Mouse (Mus musculus) frontal cortex, adult (tissue): ENCODE data around the gene Rps6kl1.

Source experiments
- ATAC-seq: cut with Nextera tagmentation; 2 replicates; pipeline ENCODE4 v1.9.2; 2017; ENCODE audit warnings: mild to moderate bottlenecking, moderate library complexity, mixed read lengths; ENCODE audit not compliant: low TSS enrichment

Rps6kl1 gene

GRCm38 (mm10) chr12:85141096-85141495, 10.0 kb downstream of the Rps6kl1 start:
- no peak for ATAC-seq

GRCm38 (mm10) chr12:85140036-85140701, 10.9 kb downstream of the Rps6kl1 start:
- no peak for ATAC-seq

GRCm38 (mm10) chr12:85136627-85137026, 14.4 kb downstream of the Rps6kl1 start:
- 0 out of 2 replicates have a peak, but pooled peaks have one; percentile 8 for ATAC-seq

GRCm38 (mm10) chr12:85135513-85136470, 15.3 kb downstream of the Rps6kl1 start:
- peak; percentile 59 for ATAC-seq

GRCm38 (mm10) chr12:85134043-85134794, 16.8 kb downstream of the Rps6kl1 start:
- ATAC-seq = no peak

- ATAC-seq = no peak
Observed at GRCm38 (mm10) chr12:85131361-85131760, 19.7 kb downstream of the Rps6kl1 start.

- no peak for ATAC-seq
Observed at GRCm38 (mm10) chr12:85129426-85129978, 21.6 kb downstream of the Rps6kl1 start.

- ATAC-seq = no peak
Observed at GRCm38 (mm10) chr12:85126986-85127603, 24.0 kb downstream of the Rps6kl1 start.

- no peak for ATAC-seq
Observed at GRCm38 (mm10) chr12:85124751-85125150, 26.3 kb downstream of the Rps6kl1 start.

GRCm38 (mm10) chr12:85123645-85124044, 27.4 kb downstream of the Rps6kl1 start:
- ATAC-seq = no peak

GRCm38 (mm10) chr12:85123108-85123530, 27.9 kb downstream of the Rps6kl1 start:
- no peak for ATAC-seq

GRCm38 (mm10) chr12:85121806-85122459, 29.1 kb downstream of the Rps6kl1 start:
- no peak for ATAC-seq

- ATAC-seq = no peak
Observed at GRCm38 (mm10) chr12:85115678-85116077, 35.4 kb downstream of the Rps6kl1 start.

GRCm38 (mm10) chr12:85113917-85114316, 37.1 kb downstream of the Rps6kl1 start:
- no peak for ATAC-seq

GRCm38 (mm10) chr12:85113337-85113736, 37.7 kb downstream of the Rps6kl1 start:
- ATAC-seq = no peak

GRCm38 (mm10) chr12:85112550-85113251, 38.4 kb downstream of the Rps6kl1 start:
- no peak for ATAC-seq

GRCm38 (mm10) chr12:85110698-85111592, 40.1 kb downstream of the Rps6kl1 start, which contains the start of the genes Prox2 and Dlst:
TSS of gene Prox2 (minus strand) at chr12:85110759.
TSS of gene Dlst (plus strand) at chr12:85110833.
- ATAC-seq = peak; percentile 97

- ATAC-seq = peak; percentile 50; the same call in 1 of the 2 replicates
Observed at GRCm38 (mm10) chr12:85110011-85110697, 40.9 kb downstream of the Rps6kl1 start.
